8 mouse cellular contexts compared by ENCODE assay signal in the genomic region with DNA sequence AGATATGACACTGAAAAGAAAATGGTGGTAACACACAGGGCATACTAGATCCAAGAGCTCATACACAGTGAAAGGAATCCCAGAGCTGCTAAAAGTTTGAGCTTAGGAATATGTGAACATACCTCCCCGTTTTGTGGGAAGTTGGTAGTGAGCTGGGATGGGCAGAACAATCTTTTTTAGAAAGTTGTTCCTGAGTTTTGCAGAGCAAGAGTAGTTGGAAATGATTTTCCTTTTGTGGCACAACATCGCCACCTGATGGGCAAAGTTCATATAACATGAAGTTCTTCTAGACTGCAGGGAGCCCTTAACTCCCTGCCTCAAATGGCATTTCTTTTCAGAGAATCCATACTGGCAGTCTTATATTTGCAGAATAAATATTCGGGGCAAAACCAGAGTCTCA. TPM values are rescaled to one million over a fixed set of nuclear protein-coding genes. Genes with fewer than 3 reads are reported as not detected.
DNase-seq lines count a peak whose midpoint lies in the region; ATAC-seq and TF ChIP-seq lines count a peak whose summit lies in the region.
"Had no signal": no experiment of that assay in that cellular context is flagged by ENCODE, and none has a peak within 500 bp of the region (broad histone marks: within the 10 kb centered on the region; RNA-seq: fewer than 3 reads in every experiment).

No protein-coding gene starts in this region.

- H3K9me3 ChIP-seq in lung, postnatal 0 days (ENCODE audit: low read length): no peaks in the 10 kb centered on the region
- H3K9me3 ChIP-seq: heart, embryonic 13.5 days had no signal

- no peak for ATAC-seq in lung, postnatal 0 days

- no peak for TF ChIP-seq EP300 in lung, postnatal 0 days (IDR thresholded peaks at IDR 0.05)

- H3K36me3 ChIP-seq in lung, postnatal 0 days (ENCODE audit: insufficient read depth, low read length): no peaks in the 10 kb centered on the region
- H3K36me3 ChIP-seq: heart, embryonic 13.5 days had no signal

- H3K4me1 ChIP-seq in lung, postnatal 0 days (ENCODE audit: insufficient read depth, low read depth, low read length): no peaks in the 10 kb centered on the region
- H3K4me1 ChIP-seq: heart, embryonic 13.5 days had no signal

- H3K4me2 ChIP-seq in lung, postnatal 0 days (replicated peaks; ENCODE audit: low read depth, low read length): no peak overlapping the region
- H3K4me2 ChIP-seq: heart, embryonic 13.5 days had no signal

- no peak overlapping the region for H3K4me3 ChIP-seq in lung, postnatal 0 days (ENCODE audit: low read depth, low read length)
- H3K4me3 ChIP-seq: heart, embryonic 13.5 days had no signal

- TF ChIP-seq CTCF in lung, postnatal 0 days (IDR thresholded peaks at IDR 0.05): peak; percentile 76

- 0 out of 2 replicates have a peak, but pooled peaks cover 3% of the 10 kb centered on the region for H3K27me3 ChIP-seq in lung, postnatal 0 days (replicated peaks; ENCODE audit: insufficient read depth, low read length)

- H3K9ac ChIP-seq in lung, postnatal 0 days (replicated peaks; ENCODE audit: low read depth): no peak overlapping the region
- H3K9ac ChIP-seq: heart, embryonic 13.5 days had no signal

- WGBS in lung, postnatal 0 days: 2% methylated on average over 3 of the region's 3 CpGs

- peak; percentile 67 for DNase-seq in urinary bladder, postnatal 14 days (ENCODE audit: low spot score)
- no peak for DNase-seq in urinary bladder, postnatal 10 days (ENCODE audit: low spot score)
- peak; percentile 17 for DNase-seq in c-Kit-positive CD71-positive TER-119-positive erythroid progenitor cells, embryonic 14.5 days (ENCODE audit: low spot score)
- DNase-seq in frontal cortex, adult 2 months (ENCODE audit: extremely low spot score in 1 of 2, low spot score in 1 of 2): peak; percentile 41 to 92
- DNase-seq in layer of hippocampus, adult 18-20 months (ENCODE audit: low spot score in 2 of 2): peak; percentile 44 to 88
- DNase-seq in lung, postnatal 0 days (ENCODE audit: low spot score): peak; percentile 77
- DNase-seq in right cerebral cortex, postnatal 25 days: peak; percentile 31

- H3K27ac ChIP-seq in lung, postnatal 0 days (ENCODE audit: low read length): no peak overlapping the region
- H3K27ac ChIP-seq: heart, embryonic 13.5 days had no signal

RNA-seq across cellular contexts. Expression of gene Foxf2, which starts 33.3 kb away (rescaled TPM):
- 5.8 and 6.6 TPM in 2 replicates for polyA plus RNA-seq in frontal cortex, adult 2 months (2012; rRNA removed)
- 1 to 10 TPM; 4.0 to 5.5 TPM for total RNA-seq in layer of hippocampus, adult 18-20 months (2021)
- polyA plus RNA-seq in lung, postnatal 0 days (2015; fragmentation: Nextera tagmentation; extraction: Ambion mirVana): 14.9 and 26.6 TPM in 2 replicates
